Mouse (Mus musculus): Measurements from ENCODE around the gene Snx1.

Gene Snx1

GRCm38 (mm10) chr9:66051493-66051892 is 74.9 kb downstream of the Snx1 start:
- CTCF ChIA-PET, result no interaction called here

- CTCF ChIA-PET, result interaction anchor here (0.6 kb wide), 1 partner anchor 733 kb away, joined by 3 read pairs; no protein-coding TSS in a partner anchor
Measured at GRCm38 (mm10) chr9:66049931-66050601, 76.3 kb downstream of the Snx1 start.

GRCm38 (mm10) chr9:66043241-66043640 is 83.1 kb downstream of the Snx1 start:
- CTCF ChIA-PET, result no interaction called here

- CTCF ChIA-PET, result no interaction called here
Measured at GRCm38 (mm10) chr9:66042331-66042730, 84.1 kb downstream of the Snx1 start.

- CTCF ChIA-PET, result no interaction called here
Measured at GRCm38 (mm10) chr9:66040801-66041200, 85.6 kb downstream of the Snx1 start.

- CTCF ChIA-PET, result interaction anchor here (0.5 kb wide), 1 partner anchor 21 kb away, joined by 3 read pairs; no protein-coding TSS in a partner anchor
Measured at GRCm38 (mm10) chr9:66039290-66039689, 87.1 kb downstream of the Snx1 start.

- CTCF ChIA-PET, result no interaction called here
Measured at GRCm38 (mm10) chr9:66038581-66038980, 87.8 kb downstream of the Snx1 start.

Data from spleen, embryonic (tissue).